Mouse (Mus musculus): ENCODE data around the gene Celf3. TPM values are rescaled to one million over a fixed set of nuclear protein-coding genes. Genes with fewer than 3 reads are reported as not detected.

Celf3 gene
- total and polyA plus RNA-seq, 3 experiments, result 0.23 to 0.31 TPM; not detected in 1

GRCm38 (mm10) chr3:94478591-94479169 is 585 bp downstream of the Celf3 start:
- H3K9ac ChIP-seq (ENCODE audit: control insufficient read depth, low read depth, low read length, poor library complexity, severe bottlenecking), result no peak overlapping the region
- no peak overlapping the region for H3K27ac ChIP-seq (ENCODE audit: control insufficient read depth, low read depth, low read length)
- no peaks in the 10 kb centered on the region for H3K27me3 ChIP-seq (ENCODE audit: control insufficient read depth in 1 of 2, insufficient read depth in 2 of 2, low read length in 2 of 2)
- DNase-seq (ENCODE audit: low read depth, low spot score), result no peak
- H3K4me1 ChIP-seq (ENCODE audit: control insufficient read depth in 1 of 2, insufficient read depth in 2 of 2, low read length in 2 of 2), result peaks cover 6 to 46% of the 10 kb centered on the region in 2 experiments; a peak in 3 of 4 replicates
- TF ChIP-seq MYC (IDR thresholded peaks at IDR 0.05; ENCODE audit: low read depth, low read length) (no peak), ELF1 (IDR thresholded peaks at IDR 0.05; ENCODE audit: low read depth, low read length) (no peak), GATA1 (IDR thresholded peaks at IDR 0.05; ENCODE audit: low read depth, low read length) (no peak), POLR2AphosphoS5 (IDR thresholded peaks at IDR 0.05; ENCODE audit: borderline replicate concordance, low read depth, low read length) (no peak), RCOR1 (IDR thresholded peaks at IDR 0.05; ENCODE audit: low read depth, low read length) (no peak), MAFK (IDR thresholded peaks at IDR 0.05; ENCODE audit: borderline replicate concordance, low read depth, low read length) (no peak), BHLHE40 (IDR thresholded peaks at IDR 0.05; ENCODE audit: borderline replicate concordance, low read depth, low read length) (no peak), CHD1 (IDR thresholded peaks at IDR 0.05; ENCODE audit: low read depth, low read length) (no peak)
- H3K79me2 ChIP-seq (ENCODE audit: control insufficient read depth, insufficient read depth, low read length, poor library complexity), result no peaks in the 10 kb centered on the region
- no peaks in the 10 kb centered on the region for H3K9me3 ChIP-seq (replicated peaks; ENCODE audit: insufficient read depth, low read length)
- no peak overlapping the region for H3K4me3 ChIP-seq (ENCODE audit: control insufficient read depth in 1 of 2, insufficient read depth in 1 of 2, low read depth in 2 of 2, low read length in 2 of 2)
- H3K36me3 ChIP-seq (ENCODE audit: control insufficient read depth in 1 of 2, insufficient read depth in 2 of 2, low read length in 2 of 2), result peaks cover 0 to 28% of the 10 kb centered on the region in 2 experiments; a peak in 2 of 4 replicates

GRCm38 (mm10) chr3:94479564-94479963 is 1.5 kb downstream of the Celf3 start:
- TF ChIP-seq SIN3A (IDR thresholded peaks at IDR 0.05; ENCODE audit: low read length), result 0 out of 2 replicates have a peak, but pooled peaks have one; percentile 22
- no peak for TF ChIP-seq ZC3H11A (IDR thresholded peaks at IDR 0.05; ENCODE audit: low read depth, low read length)
- Histone ChIP-seq H3K36me3 (ENCODE audit: control insufficient read depth in 1 of 2, insufficient read depth in 2 of 2, low read length in 2 of 2) (peaks cover 0 to 25% of the 10 kb centered on the region in 2 experiments; a peak in 2 of 4 replicates), H3K9ac (ENCODE audit: control insufficient read depth, low read depth, low read length, poor library complexity, severe bottlenecking) (no peak overlapping the region), H3K4me1 (ENCODE audit: control insufficient read depth in 1 of 2, insufficient read depth in 2 of 2, low read length in 2 of 2) (peaks cover 6 to 42% of the 10 kb centered on the region in 2 experiments; a peak in 3 of 4 replicates), H3K9me3 (replicated peaks; ENCODE audit: insufficient read depth, low read length) (no peaks in the 10 kb centered on the region), H3K4me3 (ENCODE audit: control insufficient read depth in 1 of 2, insufficient read depth in 1 of 2, low read depth in 2 of 2, low read length in 2 of 2) (no peak overlapping the region), H3K27me3 (ENCODE audit: control insufficient read depth in 1 of 2, insufficient read depth in 2 of 2, low read length in 2 of 2) (no peaks in the 10 kb centered on the region), H3K79me2 (ENCODE audit: control insufficient read depth, insufficient read depth, low read length, poor library complexity) (no peaks in the 10 kb centered on the region), H3K27ac (ENCODE audit: control insufficient read depth, low read depth, low read length) (no peak overlapping the region)
- peak; percentile 45 for DNase-seq (ENCODE audit: low read depth, low spot score)

GRCm38 (mm10) chr3:94480291-94480884 is 2.3 kb downstream of the Celf3 start, which contains the start of gene Riiad1:
Gene Riiad1 (minus strand): TSS chr3:94480341.
- Histone ChIP-seq H3K9me3 (replicated peaks; ENCODE audit: insufficient read depth, low read length) (no peaks in the 10 kb centered on the region), H3K79me2 (ENCODE audit: control insufficient read depth, insufficient read depth, low read length, poor library complexity) (no peaks in the 10 kb centered on the region), H3K9ac (ENCODE audit: control insufficient read depth, low read depth, low read length, poor library complexity, severe bottlenecking) (no peak within 1 kb of the TSS), H3K27ac (ENCODE audit: control insufficient read depth, low read depth, low read length) (no peak within 1 kb of the TSS), H3K36me3 (ENCODE audit: control insufficient read depth in 1 of 2, insufficient read depth in 2 of 2, low read length in 2 of 2) (peaks cover 0 to 27% of the 10 kb centered on the region in 2 experiments; a peak in 2 of 4 replicates), H3K4me1 (ENCODE audit: control insufficient read depth in 1 of 2, insufficient read depth in 2 of 2, low read length in 2 of 2) (peaks cover 6 to 50% of the 10 kb centered on the region in 2 experiments; a peak in 3 of 4 replicates), H3K27me3 (ENCODE audit: control insufficient read depth in 1 of 2, insufficient read depth in 2 of 2, low read length in 2 of 2) (no peaks in the 10 kb centered on the region), H3K4me3 (ENCODE audit: control insufficient read depth in 1 of 2, insufficient read depth in 1 of 2, low read depth in 2 of 2, low read length in 2 of 2) (no peak within 1 kb of the TSS)
- no peak for TF ChIP-seq EP300 (IDR thresholded peaks at IDR 0.05; ENCODE audit: low read depth in 1 of 2, low read length in 2 of 2)
- TF ChIP-seq MYC (IDR thresholded peaks at IDR 0.05; ENCODE audit: low read depth, low read length), result no peak
- DNase-seq (ENCODE audit: low read depth, low spot score), result no peak

All from MEL (cell line).